Mouse (Mus musculus): ENCODE data around the gene Tstd2.

The Tstd2 gene

GRCm38 (mm10) chr4:46084416-46085172 lies 53.9 kb downstream of the Tstd2 start:
- DNase-seq (ENCODE audit: low spot score), result no peak

DNA sequence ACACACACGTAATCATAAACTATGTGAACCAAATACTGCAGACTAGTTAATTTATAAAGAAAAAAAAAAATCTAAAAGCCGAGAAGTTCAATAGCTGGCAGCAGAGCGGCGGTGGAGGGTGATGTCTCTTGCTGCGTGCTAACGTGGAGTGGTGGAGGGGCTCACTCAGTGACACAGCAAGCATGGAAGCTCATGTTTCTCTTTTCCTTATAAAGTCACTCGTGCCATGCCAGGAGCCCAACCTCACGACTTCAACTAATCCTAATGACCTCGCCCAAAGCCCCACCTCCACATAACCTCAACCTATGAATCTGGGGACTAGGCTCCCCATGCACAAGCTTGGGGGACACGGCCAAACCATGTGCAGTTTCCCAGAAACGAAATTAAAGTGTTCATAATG lies 55.9 kb downstream of the Tstd2 start:
- DNase-seq (ENCODE audit: low spot score), result no peak

- DNase-seq (ENCODE audit: low spot score), result no peak
Observed at GRCm38 (mm10) chr4:46080261-46080660, 58.2 kb downstream of the Tstd2 start.

DNA sequence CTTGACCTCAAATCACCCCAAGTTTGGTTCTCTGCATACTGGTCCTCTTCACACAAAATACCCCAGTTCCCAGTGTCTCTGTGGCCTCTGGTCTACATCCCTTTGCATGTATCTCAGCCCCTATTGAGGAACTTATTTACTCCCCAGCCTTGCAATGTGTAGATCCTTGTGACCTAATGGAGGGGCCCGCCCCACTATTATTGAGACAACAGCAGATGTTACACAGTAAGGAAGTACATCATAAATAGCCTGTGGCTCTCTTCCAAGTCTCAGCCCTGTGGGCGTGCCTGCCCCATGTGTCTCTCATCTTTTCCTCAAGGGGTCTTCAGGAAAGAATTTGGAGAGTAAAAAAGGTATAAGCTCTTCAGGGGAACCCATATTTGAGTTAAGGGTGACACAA lies 61.6 kb downstream of the Tstd2 start:
- DNase-seq (ENCODE audit: low spot score), result no peak

GRCm38 (mm10) chr4:46075664-46076063 lies 62.8 kb downstream of the Tstd2 start:
- no peak for DNase-seq (ENCODE audit: low spot score)

DNA sequence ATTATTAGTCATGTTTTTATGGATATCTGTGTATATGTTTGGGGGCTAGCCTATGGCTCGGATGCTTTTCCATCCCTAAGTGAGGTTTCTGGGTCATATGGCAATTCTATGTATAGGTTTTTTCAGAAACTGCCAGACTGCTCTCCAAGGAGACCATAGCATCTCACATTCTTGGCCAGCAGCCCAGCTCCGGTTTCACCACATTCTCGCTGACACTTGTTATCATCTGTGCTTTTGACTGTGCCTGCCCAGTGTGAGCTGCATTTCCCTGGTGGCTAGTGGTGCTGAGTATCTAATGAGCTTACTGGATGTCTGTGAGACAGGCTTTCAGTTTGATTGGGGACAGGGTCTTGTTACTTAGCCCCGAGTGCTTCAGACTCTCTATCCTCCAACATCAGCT lies 64.8 kb downstream of the Tstd2 start:
- no peak for DNase-seq (ENCODE audit: low spot score)

DNA sequence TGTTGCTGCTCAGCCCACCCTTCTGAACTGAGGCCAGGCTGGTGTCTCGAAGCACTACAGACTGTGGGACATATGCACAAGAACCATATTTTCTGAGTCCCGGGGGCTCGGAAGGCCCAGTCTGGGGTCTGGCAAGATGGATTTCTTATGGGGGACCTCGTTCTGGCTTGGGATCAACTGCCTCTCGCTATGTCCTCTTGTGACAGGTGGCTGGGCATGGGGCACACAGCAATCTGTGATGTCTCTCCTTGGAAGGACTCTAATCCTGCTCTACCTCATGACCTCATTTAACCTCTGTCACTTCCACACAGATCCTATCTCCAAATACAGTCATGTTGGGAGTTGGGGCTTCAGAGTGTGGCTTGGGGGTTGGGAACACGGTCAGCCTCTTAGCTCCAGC lies 65.9 kb downstream of the Tstd2 start:
- DNase-seq (ENCODE audit: low spot score), result no peak

- DNase-seq (ENCODE audit: low spot score), result no peak
Observed at GRCm38 (mm10) chr4:46069851-46070482, 68.5 kb downstream of the Tstd2 start.

DNA sequence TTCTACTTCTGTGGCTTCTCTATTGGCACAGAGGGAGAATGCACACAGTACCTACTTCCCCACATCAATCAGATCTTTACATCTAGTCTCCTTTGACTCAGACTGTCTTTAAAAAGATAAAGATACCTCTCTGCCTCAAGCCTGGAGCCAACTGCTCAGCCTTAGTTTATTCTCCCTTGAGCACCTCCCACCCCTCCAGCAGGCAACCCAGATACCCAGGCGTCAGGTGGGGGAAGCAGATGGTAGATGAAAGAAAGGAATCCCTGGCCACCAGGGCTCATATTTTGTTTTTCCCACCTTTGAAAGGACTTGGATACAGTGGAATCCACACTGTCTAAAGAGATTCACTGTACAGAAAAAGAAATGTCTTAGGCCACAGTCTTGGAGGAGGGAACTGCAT lies 69.9 kb downstream of the Tstd2 start:
- no peak for DNase-seq (ENCODE audit: low spot score)

DNA sequence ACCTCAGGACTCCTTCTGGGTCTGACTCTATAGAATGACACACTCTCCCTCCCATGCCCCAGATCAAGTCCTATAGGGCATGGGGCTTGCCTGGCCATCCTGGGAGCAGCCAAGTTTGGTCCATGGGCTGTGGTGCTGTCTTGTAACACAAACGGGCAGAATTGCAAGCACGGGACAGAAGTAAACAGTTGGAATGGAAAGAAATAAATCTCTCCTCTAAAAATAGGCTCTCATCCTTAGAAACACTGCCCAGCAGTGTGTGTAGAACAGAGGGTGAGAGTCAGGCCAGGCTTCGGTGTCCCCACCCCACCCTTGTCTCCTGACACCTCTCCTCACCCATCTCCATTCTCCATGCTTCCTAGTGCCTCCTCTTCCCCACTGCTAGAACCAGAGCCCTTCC lies 70.4 kb downstream of the Tstd2 start:
- no peak for DNase-seq (ENCODE audit: low spot score)

GRCm38 (mm10) chr4:46065695-46066340 lies 72.7 kb downstream of the Tstd2 start:
- no peak for DNase-seq (ENCODE audit: low spot score)

- no peak for DNase-seq (ENCODE audit: low spot score)
Observed at GRCm38 (mm10) chr4:46064961-46065360, 73.5 kb downstream of the Tstd2 start.

All from ovary, postnatal 36 days (tissue).